Mouse (Mus musculus) midbrain, embryonic 11.5 days (tissue): ENCODE measurements around the gene Haus4. TPM values are rescaled to one million over a fixed set of nuclear protein-coding genes. Genes with fewer than 3 reads are reported as not detected.
A peak's percentile ranks its signal among the peaks of the same experiment; 100 is the strongest.

Source experiments
- ATAC-seq: fragments of 200-750 bp; cut with Nextera tagmentation; 2 replicates; pipeline ENCODE4 v1.8.0; 2017; ENCODE audit warnings: moderate TSS enrichment, moderate library complexity; ENCODE audit not compliant: low FRiP score
- DNase-seq: peaks from one replicate; pipeline ENCODE4 v3.0.0; 2015; ENCODE audit warnings: low spot score; ENCODE audit errors: missing footprints
- H3K27ac ChIP-seq: fragments of 300-500 bp; sonication (generic); 2 replicates; pipeline ENCODE4 v1.5.1; 2014; ENCODE audit warnings: low read depth, low read length
- H3K27me3 ChIP-seq: fragments of 300-500 bp; sonication (generic); 2 replicates; pipeline ENCODE4 v1.6.1; 2014; ENCODE audit warnings: mild to moderate bottlenecking, low read length, moderate library complexity, mixed read lengths; ENCODE audit not compliant: control insufficient read depth, insufficient read depth
- H3K36me3 ChIP-seq: fragments of 300-500 bp; sonication (generic); 2 replicates; pipeline ENCODE4 v1.6.1; 2014; ENCODE audit warnings: mild to moderate bottlenecking, low read length, moderate library complexity, mixed read lengths; ENCODE audit not compliant: control insufficient read depth, insufficient read depth
- H3K4me1 ChIP-seq: fragments of 300-500 bp; sonication (generic); 2 replicates; pipeline ENCODE4 v1.6.1; 2014; ENCODE audit warnings: low read length; ENCODE audit not compliant: control insufficient read depth, insufficient read depth
- H3K4me2 ChIP-seq: fragments of 300-500 bp; sonication (generic); 2 replicates; pipeline ENCODE4 v1.6.1; 2014; ENCODE audit warnings: mild to moderate bottlenecking, moderate library complexity
- H3K4me3 ChIP-seq: fragments of 300-500 bp; sonication (generic); 2 replicates; pipeline ENCODE4 v1.5.1; 2014; ENCODE audit warnings: low read depth, low read length
- H3K9ac ChIP-seq: fragments of 300-500 bp; sonication (generic); 2 replicates; pipeline ENCODE4 v1.6.1; 2014; ENCODE audit warnings: low read length
- H3K9me3 ChIP-seq: fragments of 300-500 bp; sonication (generic); 2 replicates; pipeline ENCODE4 v1.6.1; 2016; ENCODE audit warnings: low read length; ENCODE audit not compliant: control insufficient read depth
- WGBS: fragments of 180-500 bp; shearing (Covaris S2); extraction: QIAGEN DNeasy Blood & Tissue Kit; methylation state at CpG from one replicate; pipeline ENCODE4 v1.1.7; 2014; 5-methylcytosine and 5-hydroxymethylcytosine counted together
- polyA plus RNA-seq: library from polyadenylated mRNA; unstranded; fragments of >200 nt; fragmentation: Nextera tagmentation; extraction: Ambion mirVana; gene quantifications from 2 replicates; pipeline ENCODE4 v1.2.1, GENCODE M21; 2014

Gene Haus4
- polyA plus RNA-seq, 1 experiment from 2014 or later: 41.9 TPM

DNA sequence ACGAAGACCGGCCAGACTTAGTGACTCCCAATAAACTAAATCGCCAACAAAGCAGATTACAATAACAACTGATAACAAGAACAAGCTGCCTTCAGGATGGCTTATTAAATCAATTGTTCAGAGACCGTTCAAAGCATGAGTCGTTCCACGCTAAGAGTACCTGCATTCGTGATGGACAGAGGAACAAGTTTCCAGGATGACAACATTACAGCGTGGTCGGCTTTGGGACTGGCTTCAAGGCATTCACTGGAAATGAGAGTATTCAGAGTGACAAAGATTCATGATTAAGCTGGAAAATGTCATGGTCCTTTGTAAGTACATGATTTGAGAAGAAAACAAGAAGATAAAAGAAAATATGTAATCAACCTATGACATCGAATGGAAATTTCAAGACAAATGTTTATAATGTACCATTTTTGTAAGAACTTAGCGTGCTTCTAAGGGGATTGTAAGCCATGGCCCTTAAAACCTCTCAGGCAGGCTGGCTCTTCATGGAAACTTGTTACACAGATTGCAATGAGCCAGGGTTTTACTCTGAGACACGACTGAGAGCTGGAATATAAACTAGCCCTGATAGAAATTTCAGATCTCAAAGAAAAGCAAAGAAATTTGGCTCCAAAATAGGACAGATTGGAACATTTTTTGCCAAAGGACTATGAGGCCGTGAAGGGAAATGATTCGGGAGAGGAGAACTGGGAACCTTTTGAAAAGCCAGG is 6.3 kb upstream of the Haus4 start:
- no peak for ATAC-seq
- H3K4me3 ChIP-seq: no peak overlapping the region
- no peaks in the 10 kb centered on the region for H3K9me3 ChIP-seq
- H3K36me3 ChIP-seq: no peaks in the 10 kb centered on the region
- no peak overlapping the region for H3K4me2 ChIP-seq
- no peaks in the 10 kb centered on the region for H3K4me1 ChIP-seq
- H3K9ac ChIP-seq: no peak overlapping the region
- DNase-seq: no peak
- H3K27ac ChIP-seq: no peak overlapping the region
- no peaks in the 10 kb centered on the region for H3K27me3 ChIP-seq
- WGBS: 89% methylated on average over 14 of the region's 14 CpGs

DNA sequence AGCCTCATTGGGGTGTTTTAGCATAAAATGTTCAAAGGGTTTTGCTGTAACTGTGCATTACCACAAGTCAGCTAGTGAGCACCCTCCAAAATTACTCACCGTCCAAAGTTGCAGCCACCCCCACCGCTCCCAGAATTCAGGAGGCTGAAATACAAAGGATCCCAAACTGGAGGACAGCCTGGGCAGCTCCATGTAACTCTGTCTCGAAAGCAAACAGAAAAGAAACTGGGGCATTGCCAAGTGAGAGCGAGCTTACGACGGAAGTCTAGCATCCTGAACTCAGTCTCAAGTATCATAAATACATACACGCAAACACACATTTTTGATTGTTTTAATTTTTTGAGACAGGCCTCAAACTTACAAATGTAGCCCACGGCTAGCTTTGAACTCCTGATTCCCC is 2.9 kb upstream of the Haus4 start:
- H3K27me3 ChIP-seq: no peaks in the 10 kb centered on the region

DNA sequence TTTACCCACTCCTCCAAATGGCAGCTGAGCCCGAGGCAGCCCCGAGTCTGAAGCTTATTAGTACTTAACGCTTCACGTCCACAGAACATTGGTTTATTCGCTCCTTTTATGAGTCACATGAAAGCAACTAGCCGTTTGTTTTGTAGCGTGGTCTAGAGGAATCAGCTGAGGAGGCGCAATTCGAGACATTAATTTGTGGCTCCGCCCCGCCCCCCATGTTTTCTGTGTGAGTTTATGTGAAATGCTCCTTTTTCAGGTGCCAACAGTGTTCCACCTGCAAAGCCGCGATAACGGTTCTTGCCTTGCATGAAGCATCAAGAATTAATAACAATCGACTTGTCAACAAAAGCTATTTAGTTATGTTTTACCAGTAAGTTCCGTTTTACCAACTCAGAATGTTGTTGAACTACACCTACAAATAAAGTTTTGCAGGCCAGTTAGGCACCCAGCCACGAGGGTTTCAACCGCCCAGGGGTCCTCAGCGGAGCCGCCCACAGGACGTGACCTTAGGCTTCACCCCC is 902 bp downstream of the Haus4 start:
- Histone ChIP-seq H3K27me3 (no peaks in the 10 kb centered on the region), H3K27ac (peak overlapping the region; percentile 75), H3K36me3 (no peaks in the 10 kb centered on the region), H3K9ac (peak overlapping the region; percentile 80), H3K4me1 (peaks cover 7% of the 10 kb centered on the region), H3K4me3 (peak overlapping the region; percentile 51), H3K4me2 (peak overlapping the region; percentile 89), H3K9me3 (no peaks in the 10 kb centered on the region)
- ATAC-seq (no peak), DNase-seq (peak; percentile 91)
- 6% methylated on average over 21 of the region's 21 CpGs for WGBS

More for the DNA sequence above, 2.9 kb upstream of the Haus4 start:
- DNase-seq (no peak), ATAC-seq (no peak)
- no peaks in the 10 kb centered on the region for H3K9me3 ChIP-seq
- H3K27ac ChIP-seq: no peak overlapping the region
- no peaks in the 10 kb centered on the region for H3K36me3 ChIP-seq
- no peak overlapping the region for H3K4me3 ChIP-seq
- WGBS: 81% methylated on average over 8 of the region's 8 CpGs
- no peak overlapping the region for H3K4me2 ChIP-seq
- H3K4me1 ChIP-seq: peaks cover 7% of the 10 kb centered on the region
- no peak overlapping the region for H3K9ac ChIP-seq

DNA sequence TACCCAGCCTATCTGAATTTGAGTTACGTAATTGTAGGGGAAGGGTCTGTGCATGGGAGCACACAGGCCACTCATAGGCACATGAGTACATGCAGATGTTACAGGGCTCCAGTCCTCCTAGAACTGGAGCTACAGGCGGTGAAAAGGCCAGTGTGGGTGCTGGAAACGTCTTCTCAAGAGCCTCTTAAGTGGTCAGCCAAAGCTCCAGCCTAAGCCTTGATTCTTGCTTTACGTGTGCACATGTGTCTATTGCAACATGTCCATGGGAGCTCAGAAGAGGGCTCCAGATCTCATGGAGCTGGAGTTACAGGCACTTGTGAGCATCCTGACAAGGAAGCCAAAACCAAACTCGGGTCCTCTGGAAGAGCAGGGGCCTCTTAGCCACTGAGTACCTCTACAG is 9.7 kb downstream of the Haus4 start:
- ATAC-seq: no peak
- H3K9me3 ChIP-seq: no peaks in the 10 kb centered on the region
- H3K9ac ChIP-seq: no peak overlapping the region
- no peaks in the 10 kb centered on the region for H3K4me1 ChIP-seq
- no peak overlapping the region for H3K4me3 ChIP-seq
- H3K27ac ChIP-seq: no peak overlapping the region
- H3K4me2 ChIP-seq: no peak overlapping the region
- no peaks in the 10 kb centered on the region for H3K27me3 ChIP-seq
- H3K36me3 ChIP-seq: no peaks in the 10 kb centered on the region; the same call in 1 of the 2 replicates
- 92% methylated on average over 5 of the region's 5 CpGs for WGBS
- DNase-seq: no peak

DNA sequence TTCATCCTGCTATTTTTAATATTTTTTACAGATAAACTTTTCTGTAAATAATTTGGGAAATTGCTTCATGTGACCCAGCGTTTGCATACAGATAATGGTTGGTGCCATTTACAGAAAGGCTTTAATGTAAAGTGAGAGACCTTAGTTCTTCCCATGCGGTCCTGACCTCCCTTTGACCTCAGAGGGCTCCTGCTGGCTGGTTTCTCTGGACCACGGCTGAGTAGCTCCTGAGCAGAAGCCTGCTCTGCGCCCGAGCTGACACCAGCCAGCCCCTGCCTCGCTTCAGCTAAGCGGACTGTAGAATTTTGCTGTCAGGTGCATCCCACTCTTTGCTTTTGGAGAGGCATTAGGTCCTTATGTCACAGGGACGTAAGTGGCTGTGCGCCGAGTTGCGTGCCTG is 13.6 kb downstream of the Haus4 start:
- H3K36me3 ChIP-seq: no peaks in the 10 kb centered on the region; the same call in 1 of the 2 replicates
- DNase-seq: no peak

DNA sequence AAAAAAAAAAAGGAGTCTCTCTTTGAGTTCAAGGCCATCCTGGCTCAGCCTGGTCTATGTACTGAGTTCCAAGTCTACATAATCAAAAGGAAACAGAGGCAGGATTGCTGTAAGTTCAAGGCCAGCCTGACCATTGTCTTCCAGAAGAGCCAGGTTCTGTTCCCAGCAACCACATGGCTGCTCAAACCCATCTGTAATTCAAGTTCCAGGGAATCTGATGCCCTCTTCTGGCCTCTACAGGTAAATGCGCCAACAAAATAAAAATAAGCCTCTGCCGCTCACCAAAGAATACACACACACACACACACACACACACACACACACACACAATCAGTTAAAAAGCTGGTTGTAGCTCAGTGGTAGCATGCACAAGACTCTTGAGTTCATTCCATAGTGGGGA is 15.8 kb downstream of the Haus4 start:
- H3K4me2 ChIP-seq: no peak overlapping the region
- no peaks in the 10 kb centered on the region for H3K27me3 ChIP-seq
- H3K27ac ChIP-seq: no peak overlapping the region
- no peak overlapping the region for H3K9ac ChIP-seq
- no peak for ATAC-seq
- no peak overlapping the region for H3K4me3 ChIP-seq
- WGBS: 80% methylated on average over 2 of the region's 2 CpGs
- H3K4me1 ChIP-seq: no peaks in the 10 kb centered on the region
- no peak for DNase-seq
- H3K9me3 ChIP-seq: no peaks in the 10 kb centered on the region
- H3K36me3 ChIP-seq: no peaks in the 10 kb centered on the region; the same call in 1 of the 2 replicates

More for the DNA sequence above, 13.6 kb downstream of the Haus4 start:
- H3K4me1 ChIP-seq: no peaks in the 10 kb centered on the region
- H3K9me3 ChIP-seq: no peaks in the 10 kb centered on the region
- whole genome bisulfite sequencing: 58% methylated on average over 11 of the region's 11 CpGs
- ATAC-seq: no peak
- no peak overlapping the region for H3K27ac ChIP-seq
- no peaks in the 10 kb centered on the region for H3K27me3 ChIP-seq
- no peak overlapping the region for H3K9ac ChIP-seq
- H3K4me2 ChIP-seq: no peak overlapping the region
- no peak overlapping the region for H3K4me3 ChIP-seq

DNA sequence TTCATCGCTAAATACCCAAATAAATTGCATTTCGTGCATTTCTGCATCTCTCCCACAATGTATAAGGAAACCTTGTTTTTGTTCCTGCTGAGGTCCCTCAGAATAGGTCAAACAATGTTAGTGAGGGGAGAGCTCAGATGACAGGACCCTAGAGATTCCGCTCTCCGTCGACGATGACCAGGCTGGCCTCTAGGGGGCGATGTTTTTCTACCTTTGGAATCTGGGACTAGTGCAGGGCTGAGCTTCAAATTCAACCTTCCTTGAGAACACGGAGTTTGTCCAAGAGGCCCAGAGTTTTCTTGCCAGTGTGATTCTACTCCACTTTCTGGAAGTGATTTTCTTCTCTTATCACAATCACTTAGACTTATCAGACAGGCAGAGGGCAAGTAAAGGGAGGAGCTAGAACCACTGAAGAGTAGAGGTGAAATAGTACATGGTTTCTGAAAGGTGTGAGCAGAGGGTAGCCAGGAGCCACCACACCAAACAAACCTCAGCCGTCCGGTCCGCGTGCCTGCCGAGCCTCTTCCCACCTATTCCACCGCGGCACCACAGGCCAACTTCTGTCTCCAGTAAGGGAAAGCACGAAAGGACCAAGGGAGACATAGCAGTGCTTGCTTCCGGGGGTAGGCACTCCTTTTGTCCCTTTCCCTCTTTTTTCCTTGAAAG is 25.8 kb downstream of the Haus4 start:
- Histone ChIP-seq H3K4me2 (no peak overlapping the region), H3K9ac (no peak overlapping the region), H3K9me3 (no peaks in the 10 kb centered on the region), H3K27ac (no peak overlapping the region), H3K36me3 (no peaks in the 10 kb centered on the region), H3K4me1 (peaks cover 8% of the 10 kb centered on the region), H3K27me3 (no peaks in the 10 kb centered on the region), H3K4me3 (no peak overlapping the region)
- peak; percentile 99 for DNase-seq
- 14% methylated on average over 17 of the region's 17 CpGs for WGBS
- ATAC-seq: peak; percentile 75

DNA sequence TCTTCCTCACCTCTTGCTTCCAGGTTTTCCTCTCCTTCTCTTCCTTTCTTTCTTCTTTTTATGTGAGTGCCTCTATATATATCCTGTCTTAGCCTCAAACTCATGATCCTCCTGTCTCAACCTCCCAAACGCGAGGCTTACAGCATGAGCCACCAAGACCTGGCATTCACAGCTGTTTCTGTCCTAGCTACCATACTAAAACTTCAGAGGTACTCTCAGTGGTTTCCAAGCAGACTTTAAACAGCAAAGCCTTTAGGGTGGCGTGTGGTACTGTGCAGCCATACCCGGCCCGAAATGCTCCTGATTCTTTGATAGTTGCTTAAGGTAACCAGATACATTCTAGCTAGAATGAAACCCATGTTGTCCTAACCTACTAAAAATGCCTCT is 26.4 kb downstream of the Haus4 start:
- H3K4me2 ChIP-seq: peak overlapping the region; percentile 61; the same call in 1 of the 2 replicates
- H3K9ac ChIP-seq: peak overlapping the region; percentile 68
- peak overlapping the region; percentile 73 for H3K27ac ChIP-seq
- H3K4me1 ChIP-seq: peaks cover 8% of the 10 kb centered on the region
- ATAC-seq (0 out of 2 replicates have a peak, but pooled peaks have one; percentile 7), DNase-seq (no peak)
- no peaks in the 10 kb centered on the region for H3K27me3 ChIP-seq
- H3K4me3 ChIP-seq: no peak overlapping the region
- no peaks in the 10 kb centered on the region for H3K36me3 ChIP-seq
- WGBS: 22% methylated on average over 5 of the region's 5 CpGs
- H3K9me3 ChIP-seq: no peaks in the 10 kb centered on the region
